Mouse (Mus musculus) embryo, embryonic 11 days (tissue): Measurements from ENCODE around the gene Hacd1.

Experiments
- DNase-seq: peaks from one replicate; pipeline ENCODE4 v3.0.0-alpha.2; 2015

Hacd1 gene

DNA sequence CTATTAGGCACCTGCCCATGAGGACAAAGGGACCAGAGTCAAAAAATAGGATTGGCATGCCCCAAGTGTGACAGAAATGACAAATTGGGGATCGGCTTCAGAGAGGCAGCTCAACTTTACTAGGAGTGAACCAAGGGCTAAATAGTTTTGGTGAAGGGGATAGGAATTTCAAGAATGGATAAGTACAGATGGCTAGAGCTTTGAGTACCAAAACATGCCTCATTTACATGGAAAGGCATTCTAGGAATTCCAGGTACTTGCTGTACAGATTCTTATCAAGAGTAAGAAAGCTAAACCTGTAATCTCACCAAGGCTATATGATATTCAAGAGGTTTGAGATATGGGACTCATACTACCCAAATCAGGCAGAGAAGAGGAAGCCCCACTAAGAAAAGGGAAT is 95.8 kb downstream of the Hacd1 start:
- no peak for DNase-seq

DNA sequence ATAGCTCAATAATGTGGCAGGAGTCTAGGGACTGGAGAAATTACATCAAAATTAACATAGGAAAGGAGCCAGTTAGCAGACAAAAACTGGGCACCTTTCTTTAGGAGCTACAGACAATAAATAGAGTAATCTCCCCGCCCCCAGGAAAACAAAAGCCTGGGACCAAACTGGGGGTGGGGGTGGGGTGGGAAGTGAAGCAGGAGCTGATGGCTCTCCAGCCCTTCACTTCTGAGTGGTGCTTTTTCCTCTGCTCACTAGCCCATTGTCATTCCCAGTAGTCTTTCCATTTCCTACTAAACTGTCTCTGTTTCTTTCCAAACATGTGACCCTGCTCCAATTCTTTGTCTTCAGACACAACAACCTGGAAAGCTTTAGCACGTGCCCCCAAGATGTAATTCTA is 99.5 kb downstream of the Hacd1 start:
- DNase-seq, result no peak

DNA sequence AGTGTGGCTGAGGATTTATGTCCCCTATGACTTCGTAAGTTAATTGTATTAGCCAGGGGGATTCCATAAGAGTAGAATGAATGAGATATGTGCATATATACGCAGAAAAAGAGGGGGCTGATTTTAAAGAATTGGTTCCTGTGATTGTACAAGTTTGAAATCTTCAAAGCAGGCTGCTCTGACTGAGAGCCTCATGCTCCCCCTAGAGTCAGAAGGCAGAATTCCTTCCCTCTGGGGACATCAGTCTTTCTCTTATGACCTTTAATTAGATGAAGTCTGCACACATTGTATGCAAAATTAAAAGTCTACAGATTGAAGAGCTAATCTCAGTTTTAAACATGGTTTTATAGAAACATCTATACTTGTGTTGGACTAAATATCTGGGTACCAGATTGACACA is 117.8 kb downstream of the Hacd1 start:
- peak; percentile 49 for DNase-seq

DNA sequence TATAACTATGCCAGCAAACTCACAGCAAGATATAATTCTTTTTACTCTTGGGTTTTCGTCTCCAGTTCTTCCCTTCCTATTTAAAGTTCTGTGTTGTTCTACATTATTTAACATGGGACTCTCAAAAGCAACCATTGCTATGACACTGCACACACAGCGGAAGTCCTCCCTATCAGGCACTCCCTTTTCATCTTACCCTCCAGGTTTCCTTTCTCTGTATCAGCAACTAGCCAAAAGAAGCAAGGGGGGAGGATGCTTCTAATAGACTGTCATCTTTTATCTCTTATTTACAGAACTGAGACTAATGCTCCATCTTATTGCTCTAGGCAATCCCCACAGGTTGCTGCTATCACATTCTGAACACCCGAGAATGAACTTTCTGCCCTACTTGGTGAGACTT is 120.6 kb downstream of the Hacd1 start:
- no peak for DNase-seq

DNA sequence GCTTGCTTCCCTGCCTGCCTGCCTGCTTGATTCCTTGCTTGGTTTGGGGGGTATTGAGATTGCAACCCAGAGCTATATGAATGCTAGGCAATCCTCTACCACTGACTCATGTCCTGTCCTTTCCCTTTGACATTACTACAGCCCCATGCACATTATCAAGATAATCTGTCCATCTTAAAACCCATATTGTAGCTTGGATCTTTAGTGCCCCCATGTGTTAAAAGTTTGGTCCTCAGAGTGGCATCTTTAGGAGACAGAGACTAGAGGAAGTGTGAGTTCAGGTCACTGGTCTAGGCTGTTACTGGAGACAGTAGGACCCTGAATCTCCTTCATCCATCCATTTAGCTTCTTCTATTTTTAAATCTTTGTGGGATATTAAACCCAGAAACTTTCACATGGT is 123.7 kb downstream of the Hacd1 start:
- no peak for DNase-seq

DNA sequence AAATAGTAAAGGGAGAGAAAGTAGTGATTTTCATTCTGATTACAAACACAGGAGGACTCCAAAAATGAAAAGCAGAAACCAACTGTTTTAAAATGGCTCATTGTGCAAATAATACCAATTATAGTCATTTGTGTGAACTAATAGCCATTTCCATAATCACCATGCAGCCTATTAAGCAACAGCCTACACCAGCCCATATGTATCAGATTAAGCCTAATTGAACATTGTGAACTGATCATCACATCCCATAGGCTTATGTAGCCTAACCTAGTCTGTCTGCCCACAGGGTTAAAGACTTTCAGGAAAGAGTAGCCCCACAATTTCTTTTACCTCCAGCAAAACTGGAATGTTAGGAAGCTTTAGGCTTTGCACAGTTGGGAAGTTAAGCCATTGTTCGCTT is 125.2 kb downstream of the Hacd1 start:
- DNase-seq, result no peak

DNA sequence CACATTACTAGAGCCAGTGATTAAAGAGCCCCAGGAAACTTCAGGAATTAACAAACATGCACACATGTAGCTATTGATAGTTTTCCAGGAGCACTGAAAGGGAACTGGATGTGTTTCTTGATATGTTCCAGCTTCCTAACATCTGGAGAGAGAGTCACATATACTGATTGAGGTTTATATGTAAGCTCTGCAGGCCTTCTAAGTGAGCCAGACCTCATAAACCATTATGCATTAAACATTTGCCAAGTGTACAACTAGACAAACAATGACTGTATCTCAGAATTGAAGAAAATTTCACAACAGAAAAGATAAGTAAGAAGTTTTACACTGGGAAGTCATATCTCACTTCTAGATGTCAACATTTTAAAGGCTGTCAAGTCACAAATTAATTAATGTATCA is 167.4 kb downstream of the Hacd1 start:
- DNase-seq, result no peak

DNA sequence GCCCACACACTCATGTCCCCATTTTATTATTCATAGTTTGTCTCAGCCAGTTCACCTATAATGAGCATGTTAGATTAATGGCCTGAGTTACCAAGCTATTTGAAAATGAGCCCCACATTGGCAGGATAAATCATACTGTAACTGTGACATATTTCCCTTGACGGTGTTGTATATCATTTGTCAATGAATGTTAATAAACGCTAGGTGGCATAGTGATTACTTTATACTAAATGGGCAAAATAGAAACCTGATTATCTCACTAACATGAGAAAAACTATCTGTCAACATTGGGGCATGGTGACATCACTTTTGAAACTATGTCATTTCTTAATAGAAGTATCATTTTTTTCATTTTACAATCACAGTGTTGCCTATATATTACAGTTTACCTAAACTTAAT is 198.5 kb downstream of the Hacd1 start:
- DNase-seq, result no peak

DNA sequence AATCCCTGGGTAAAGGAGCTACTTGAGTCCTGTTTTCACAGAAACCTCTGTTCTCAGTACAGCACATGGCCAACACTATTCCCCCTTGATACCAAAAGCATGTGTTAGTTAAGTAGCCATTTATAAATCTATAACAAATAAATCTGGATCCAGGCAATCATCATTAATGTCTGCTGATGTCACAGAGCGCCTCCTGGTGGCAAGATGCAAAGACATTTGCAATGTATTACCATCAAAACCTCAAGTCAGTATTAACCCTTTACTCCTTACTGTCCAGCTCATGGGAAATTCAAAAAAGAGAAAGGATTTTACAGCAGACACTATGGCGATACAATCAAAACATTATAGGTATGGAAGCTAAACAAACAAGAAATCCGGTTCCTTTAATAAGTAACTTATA is 200.4 kb downstream of the Hacd1 start:
- DNase-seq, result peak; percentile 26

DNA sequence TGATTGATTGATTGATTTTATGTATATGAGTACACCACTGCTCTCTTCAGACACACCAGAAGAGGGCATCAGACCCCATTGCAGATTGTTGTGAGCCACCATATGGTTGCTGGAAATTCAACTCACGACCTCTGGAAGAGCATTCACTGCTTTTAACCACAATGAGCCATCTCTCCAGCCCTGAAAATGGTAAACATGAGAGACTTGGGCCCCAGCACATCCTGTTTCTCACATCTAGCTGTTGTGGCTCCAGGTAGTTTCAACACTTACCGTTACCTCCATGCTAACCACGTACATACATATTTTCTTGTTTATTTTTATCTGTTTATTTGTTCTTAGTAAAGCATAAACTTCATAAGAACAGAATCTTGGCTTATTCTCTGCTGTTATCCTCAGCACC is 219.6 kb downstream of the Hacd1 start:
- no peak for DNase-seq

DNA sequence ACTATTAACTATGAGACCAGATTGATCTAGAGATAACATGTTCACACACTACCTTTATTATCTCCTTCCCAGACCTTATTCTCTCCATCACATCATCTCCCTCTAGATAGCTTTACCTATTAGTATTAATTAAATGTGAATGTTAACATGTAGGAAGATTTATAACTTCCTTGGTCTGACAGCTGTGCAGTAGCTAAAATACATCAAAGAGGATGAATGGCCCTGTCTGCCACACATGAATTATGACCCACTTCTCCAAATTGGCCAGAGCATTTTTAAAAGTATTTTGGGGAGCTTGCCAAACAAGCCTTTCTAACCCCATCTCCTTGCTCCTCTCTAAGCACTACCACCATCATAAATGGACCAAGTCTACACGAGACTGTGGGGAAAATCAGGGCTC is 220.9 kb downstream of the Hacd1 start:
- no peak for DNase-seq

DNA sequence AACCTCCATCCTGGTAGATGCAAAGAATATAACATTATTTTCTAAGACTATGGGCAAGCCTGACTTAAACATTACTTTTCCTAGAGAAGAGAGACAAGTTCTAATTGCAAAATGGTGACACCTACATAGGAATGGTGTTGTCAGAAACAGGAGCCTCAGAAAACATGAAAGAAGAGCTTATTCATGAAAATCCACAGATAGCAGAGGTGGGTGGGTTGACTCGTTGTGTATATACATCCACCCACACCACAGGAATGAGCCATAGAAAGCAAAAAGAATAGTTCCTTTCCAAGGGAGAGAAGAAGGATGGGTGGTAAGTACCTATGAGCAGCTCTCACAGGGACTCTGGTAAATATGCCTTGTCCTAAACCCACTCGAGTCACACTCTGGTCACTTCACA is 239.3 kb downstream of the Hacd1 start:
- no peak for DNase-seq

DNA sequence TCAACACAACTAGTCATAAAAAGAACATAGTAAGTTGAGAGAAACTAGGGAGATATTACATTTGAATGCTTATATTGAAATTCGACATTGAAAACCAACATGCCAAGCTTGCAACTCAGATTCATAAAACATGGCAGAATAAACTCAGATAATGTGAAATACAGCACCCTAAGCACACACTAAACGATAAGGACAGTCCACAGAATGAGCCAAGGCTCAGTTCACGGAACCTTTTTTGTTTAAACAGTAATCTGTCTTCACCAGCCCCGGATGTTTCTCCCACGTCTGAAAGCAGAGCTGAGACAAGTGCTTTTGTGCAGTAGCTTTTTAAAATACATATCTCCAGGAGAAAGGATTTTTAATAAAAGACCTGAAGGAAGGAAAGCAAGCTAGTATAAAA is 247.3 kb downstream of the Hacd1 start:
- DNase-seq, result no peak

DNA sequence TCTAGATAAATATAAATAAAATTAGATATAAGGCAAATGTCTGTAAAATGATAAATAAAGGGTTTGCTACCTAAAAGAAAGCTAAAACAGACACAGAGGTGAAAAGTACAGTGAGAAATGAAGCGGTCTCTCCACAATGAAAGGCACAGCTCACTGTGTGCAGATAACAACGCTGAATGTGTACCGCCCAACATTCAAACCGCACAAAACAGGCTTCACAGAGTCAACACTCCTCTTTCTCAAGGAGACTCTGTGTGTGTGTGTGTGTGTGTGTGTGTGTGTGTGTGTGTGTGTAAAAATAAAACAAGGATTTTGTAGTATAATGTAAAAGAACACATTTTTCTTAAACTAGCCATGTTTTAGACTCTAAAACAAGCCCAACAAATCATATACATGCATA is 247.9 kb downstream of the Hacd1 start:
- DNase-seq, result no peak

DNA sequence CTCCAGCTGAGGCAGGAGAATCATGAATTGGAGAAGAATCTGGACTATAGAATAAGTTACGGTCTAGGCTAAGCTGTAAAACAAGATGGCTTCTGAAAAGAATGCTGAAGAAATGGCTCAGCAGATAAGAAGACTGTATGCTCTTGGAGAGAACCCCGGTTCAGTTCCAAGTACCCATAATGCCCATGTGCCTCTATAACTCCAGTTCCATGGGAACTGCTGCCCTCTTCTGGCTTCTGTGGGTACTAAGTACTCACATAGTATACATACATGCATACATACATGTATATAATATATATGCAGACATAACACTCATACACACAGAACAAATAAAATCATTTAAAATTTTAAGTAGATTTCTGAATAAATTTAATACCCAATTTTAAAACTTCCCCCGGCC is 249.8 kb downstream of the Hacd1 start:
- DNase-seq, result no peak

DNA sequence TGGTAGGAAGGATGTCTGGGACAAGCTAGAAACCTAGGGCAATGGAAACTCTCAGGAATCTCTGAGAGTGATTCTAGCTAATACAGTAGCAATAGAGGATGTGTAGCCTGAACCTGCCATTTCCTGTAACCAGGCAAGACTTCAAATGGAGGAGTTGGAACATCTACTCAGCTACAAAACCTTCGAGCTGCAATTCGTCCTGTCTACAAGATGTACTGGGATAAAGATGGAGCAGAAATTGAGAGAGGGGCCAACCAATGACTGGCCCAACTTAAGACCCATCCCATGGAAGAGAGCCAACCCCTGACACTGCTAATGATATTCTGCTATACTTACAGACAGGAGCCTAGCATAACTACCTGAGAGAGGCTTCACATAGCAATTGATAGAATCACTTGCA is 255.3 kb downstream of the Hacd1 start:
- DNase-seq, result no peak
